Mouse (Mus musculus) lung, embryonic 16.5 days (tissue): ENCODE data around the gene Myadm. TPM values are rescaled to one million over a fixed set of nuclear protein-coding genes. Genes with fewer than 3 reads are reported as not detected.
A peak's percentile ranks its signal among the peaks of the same experiment; 100 is the strongest.
"Not testable (repeated sequence)": the region's sequence is repeated elsewhere in the genome, so short reads cannot be mapped to it uniquely, and the experiment has no call there.

Experiments used
- ATAC-seq: fragments of 200-750 bp; cut with Nextera tagmentation; 2 replicates; pipeline ENCODE4 v1.8.0; 2017; ENCODE audit warnings: low read depth, mild to moderate bottlenecking, moderate library complexity
- H3K27ac ChIP-seq: fragments of 300-500 bp; sonication (generic); 2 replicates; pipeline ENCODE4 v1.5.1; 2014; ENCODE audit warnings: mild to moderate bottlenecking, control low read depth, low read length
- H3K27me3 ChIP-seq: fragments of 300-500 bp; sonication (generic); 2 replicates; pipeline ENCODE4 v1.6.1; 2014; ENCODE audit warnings: low read depth, low read length, mixed read lengths; ENCODE audit not compliant: control insufficient read depth, insufficient read depth
- H3K36me3 ChIP-seq: fragments of 300-500 bp; sonication (generic); 2 replicates; pipeline ENCODE4 v1.6.1; 2014; ENCODE audit warnings: low read length; ENCODE audit not compliant: control insufficient read depth, insufficient read depth
- H3K4me1 ChIP-seq: fragments of 300-500 bp; sonication (generic); replicated peaks from 2 replicates; pipeline ENCODE4 v1.6.1; 2014; ENCODE audit warnings: low read length, mixed read lengths; ENCODE audit not compliant: control insufficient read depth, insufficient read depth
- H3K4me2 ChIP-seq: fragments of 300-500 bp; sonication (generic); 2 replicates; pipeline ENCODE4 v1.6.1; 2014; ENCODE audit warnings: low read depth, low read length, control low read depth
- H3K4me3 ChIP-seq: fragments of 300-500 bp; sonication (generic); 2 replicates; pipeline ENCODE4 v1.5.1; 2014; ENCODE audit warnings: mild to moderate bottlenecking, low read length, control low read depth
- H3K9ac ChIP-seq: fragments of 300-500 bp; sonication (generic); 2 replicates; pipeline ENCODE4 v1.6.1; 2014; ENCODE audit warnings: low read length, control low read depth
- H3K9me3 ChIP-seq: fragments of 300-500 bp; sonication (generic); 2 replicates; pipeline ENCODE4 v1.6.1; 2016; ENCODE audit warnings: low read length; ENCODE audit not compliant: control insufficient read depth
- WGBS: fragments of 180-500 bp; shearing (Covaris S2); extraction: QIAGEN DNeasy Blood & Tissue Kit; methylation state at CpG from one replicate; pipeline ENCODE4 v1.1.7; 2014; 5-methylcytosine and 5-hydroxymethylcytosine counted together
- polyA plus RNA-seq: library from polyadenylated mRNA; unstranded; fragments of >200 nt; fragmentation: Nextera tagmentation; extraction: Ambion mirVana; gene quantifications from 2 replicates; pipeline ENCODE4 v1.2.1, GENCODE M21; 2015

Gene Myadm
- polyA plus RNA-seq, 1 experiment from 2014 or later = 151 TPM

- WGBS = 19% methylated on average over 3 of the region's 3 CpGs
Observed at GRCm38 (mm10) chr7:3268291-3268690, 20.6 kb upstream of the Myadm start.

GRCm38 (mm10) chr7:3272206-3272605 lies 16.7 kb upstream of the Myadm start:
- peaks cover 3% of the 10 kb centered on the region; the same call in 1 of the 2 replicates for H3K4me1 ChIP-seq
- H3K36me3 ChIP-seq = no peaks in the 10 kb centered on the region
- ATAC-seq = no peak
- H3K27me3 ChIP-seq = no peaks in the 10 kb centered on the region
- no peak overlapping the region for H3K9ac ChIP-seq
- H3K4me3 ChIP-seq = no peak overlapping the region
- no peak overlapping the region for H3K27ac ChIP-seq
- no peak overlapping the region for H3K4me2 ChIP-seq
- WGBS = 83% methylated on average over 9 of the region's 9 CpGs
- no peaks in the 10 kb centered on the region for H3K9me3 ChIP-seq

More at GRCm38 (mm10) chr7:3268291-3268690, 20.6 kb upstream of the Myadm start:
- H3K27ac ChIP-seq = no peak overlapping the region
- no peak overlapping the region for H3K4me2 ChIP-seq
- no peak for ATAC-seq
- H3K27me3 ChIP-seq = peaks cover 5% of the 10 kb centered on the region
- H3K36me3 ChIP-seq = no peaks in the 10 kb centered on the region
- H3K4me3 ChIP-seq = no peak overlapping the region
- H3K9me3 ChIP-seq = no peaks in the 10 kb centered on the region
- no peak overlapping the region for H3K9ac ChIP-seq
- no peaks in the 10 kb centered on the region for H3K4me1 ChIP-seq

- peak overlapping the region; percentile 17; the same call in 1 of the 2 replicates for H3K4me2 ChIP-seq
- peak; percentile 88 for ATAC-seq
Observed at GRCm38 (mm10) chr7:3275455-3276170, 13.3 kb upstream of the Myadm start.

GRCm38 (mm10) chr7:3276781-3277180 lies 12.1 kb upstream of the Myadm start:
- 57% methylated on average over 4 of the region's 4 CpGs for WGBS
- not testable (repeated sequence) for H3K4me3 ChIP-seq, H3K27me3 ChIP-seq, H3K27ac ChIP-seq, H3K9me3 ChIP-seq, H3K4me1 ChIP-seq, H3K4me2 ChIP-seq, H3K9ac ChIP-seq, ATAC-seq, H3K36me3 ChIP-seq

More at GRCm38 (mm10) chr7:3275455-3276170, 13.3 kb upstream of the Myadm start:
- Histone ChIP-seq H3K4me1 (peaks cover 7% of the 10 kb centered on the region), H3K27me3 (no peaks in the 10 kb centered on the region), H3K9ac (peak overlapping the region; percentile 54; the same call in 1 of the 2 replicates), H3K27ac (peak overlapping the region; percentile 91), H3K36me3 (no peaks in the 10 kb centered on the region), H3K4me3 (no peak overlapping the region), H3K9me3 (no peaks in the 10 kb centered on the region)
- WGBS = 32% methylated on average over 6 of the region's 6 CpGs

- Histone ChIP-seq H3K36me3 (no peaks in the 10 kb centered on the region), H3K9ac (0 out of 2 replicates have a peak overlapping the region, but pooled peaks have one; percentile 17), H3K4me2 (no peak overlapping the region), H3K4me1 (peaks cover 9% of the 10 kb centered on the region), H3K9me3 (no peaks in the 10 kb centered on the region), H3K27ac (peak overlapping the region; percentile 31), H3K4me3 (no peak overlapping the region), H3K27me3 (no peaks in the 10 kb centered on the region)
- 70% methylated on average over 5 of the region's 5 CpGs for WGBS
- no peak for ATAC-seq
Observed at GRCm38 (mm10) chr7:3280080-3280653, 8.7 kb upstream of the Myadm start.

DNA sequence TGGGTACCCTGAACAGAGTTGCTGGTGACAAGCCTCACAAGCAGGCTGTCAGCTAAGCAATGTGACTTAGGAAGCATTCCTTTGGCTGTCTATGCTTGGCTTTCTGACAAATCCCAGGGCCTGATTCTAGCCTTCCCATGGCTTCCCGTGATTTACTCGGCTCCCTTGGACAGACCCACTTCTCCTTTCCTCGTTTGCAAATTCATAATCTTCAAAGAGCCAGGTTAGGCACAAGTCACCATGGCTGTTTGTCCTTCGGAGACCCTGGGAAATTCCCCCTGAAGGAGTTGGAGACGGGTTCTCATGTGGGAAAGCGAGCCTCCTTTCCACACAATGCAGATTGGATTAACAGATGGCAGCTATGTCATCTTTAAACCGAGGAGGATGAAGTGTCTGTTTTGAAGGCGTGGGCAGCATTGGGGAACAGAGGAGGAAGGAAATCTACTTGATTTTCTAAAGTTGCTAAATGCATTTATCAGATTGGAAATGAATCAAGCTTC lies 8.2 kb upstream of the Myadm start:
- Histone ChIP-seq H3K27ac (peak overlapping the region; percentile 31), H3K27me3 (no peaks in the 10 kb centered on the region), H3K4me3 (no peak overlapping the region), H3K4me1 (peaks cover 6% of the 10 kb centered on the region), H3K4me2 (no peak overlapping the region), H3K9me3 (no peaks in the 10 kb centered on the region), H3K9ac (no peak overlapping the region), H3K36me3 (no peaks in the 10 kb centered on the region)
- 19% methylated on average over 8 of the region's 8 CpGs for WGBS
- 0 out of 2 replicates have a peak, but pooled peaks have one; percentile 46 for ATAC-seq

GRCm38 (mm10) chr7:3281741-3282140 lies 7.1 kb upstream of the Myadm start:
- Histone ChIP-seq H3K27me3 (no peaks in the 10 kb centered on the region), H3K9ac (no peak overlapping the region), H3K9me3 (no peaks in the 10 kb centered on the region), H3K4me1 (peaks cover 6% of the 10 kb centered on the region), H3K4me3 (no peak overlapping the region), H3K4me2 (no peak overlapping the region), H3K27ac (no peak overlapping the region), H3K36me3 (no peaks in the 10 kb centered on the region)
- WGBS = 76% methylated on average over 6 of the region's 6 CpGs
- ATAC-seq = no peak

GRCm38 (mm10) chr7:3283081-3283875 lies 5.6 kb upstream of the Myadm start:
- Histone ChIP-seq H3K9me3 (no peaks in the 10 kb centered on the region), H3K4me1 (peaks cover 10% of the 10 kb centered on the region), H3K36me3 (no peaks in the 10 kb centered on the region), H3K9ac (no peak overlapping the region), H3K4me3 (no peak overlapping the region), H3K27ac (no peak overlapping the region), H3K27me3 (no peaks in the 10 kb centered on the region), H3K4me2 (no peak overlapping the region)
- WGBS = 82% methylated on average over 11 of the region's 11 CpGs
- no peak for ATAC-seq

GRCm38 (mm10) chr7:3284604-3285003 lies 4.3 kb upstream of the Myadm start:
- no peaks in the 10 kb centered on the region for H3K9me3 ChIP-seq
- no peaks in the 10 kb centered on the region for H3K36me3 ChIP-seq
- 83% methylated on average over 10 of the region's 10 CpGs for WGBS
- no peak overlapping the region for H3K9ac ChIP-seq
- H3K4me2 ChIP-seq = no peak overlapping the region
- peaks cover 13% of the 10 kb centered on the region for H3K4me1 ChIP-seq
- ATAC-seq = no peak
- no peaks in the 10 kb centered on the region for H3K27me3 ChIP-seq
- H3K4me3 ChIP-seq = no peak overlapping the region
- no peak overlapping the region for H3K27ac ChIP-seq
